Mouse (Mus musculus) liver, embryonic 14.5 days (tissue): Measurements from ENCODE around the gene Agr3.

Experiments
- CTCF ChIP-seq: IDR thresholded peaks from 2 replicates; pipeline ENCODE4 v1.5.1; 2016; ENCODE audit warnings: antibody characterized with exemption, low read depth, control low read depth
- EP300 ChIP-seq: IDR thresholded peaks from 2 replicates; pipeline ENCODE4 v1.6.1; 2016; ENCODE audit warnings: antibody characterized with exemption, low read depth

GRCm38 (mm10) chr12:35966768-35967141 is 41.3 kb downstream of the Agr3 start:
- TF ChIP-seq EP300 (no peak), CTCF (no peak)
